Mouse (Mus musculus) brain, embryonic 14.5 days (tissue): ENCODE data around the gene Bloc1s6.

Source experiments
- CTCF ChIP-seq: fragments of 200-500 bp; IDR thresholded peaks from 2 replicates; pipeline ENCODE4 v1.5.1; 2012; ENCODE audit warnings: inconsistent platforms, mild to moderate bottlenecking, moderate library complexity, borderline replicate concordance; ENCODE audit not compliant: insufficient read depth, insufficient read length; ENCODE audit errors: extremely low read depth
- POLR2A ChIP-seq: fragments of 200-500 bp; IDR thresholded peaks from 2 replicates; pipeline ENCODE4 v1.6.1; 2012; ENCODE audit warnings: mild to moderate bottlenecking, inconsistent platforms, borderline replicate concordance; ENCODE audit not compliant: poor library complexity, insufficient read depth, insufficient read length, severe bottlenecking; ENCODE audit errors: extremely low read depth

DNA sequence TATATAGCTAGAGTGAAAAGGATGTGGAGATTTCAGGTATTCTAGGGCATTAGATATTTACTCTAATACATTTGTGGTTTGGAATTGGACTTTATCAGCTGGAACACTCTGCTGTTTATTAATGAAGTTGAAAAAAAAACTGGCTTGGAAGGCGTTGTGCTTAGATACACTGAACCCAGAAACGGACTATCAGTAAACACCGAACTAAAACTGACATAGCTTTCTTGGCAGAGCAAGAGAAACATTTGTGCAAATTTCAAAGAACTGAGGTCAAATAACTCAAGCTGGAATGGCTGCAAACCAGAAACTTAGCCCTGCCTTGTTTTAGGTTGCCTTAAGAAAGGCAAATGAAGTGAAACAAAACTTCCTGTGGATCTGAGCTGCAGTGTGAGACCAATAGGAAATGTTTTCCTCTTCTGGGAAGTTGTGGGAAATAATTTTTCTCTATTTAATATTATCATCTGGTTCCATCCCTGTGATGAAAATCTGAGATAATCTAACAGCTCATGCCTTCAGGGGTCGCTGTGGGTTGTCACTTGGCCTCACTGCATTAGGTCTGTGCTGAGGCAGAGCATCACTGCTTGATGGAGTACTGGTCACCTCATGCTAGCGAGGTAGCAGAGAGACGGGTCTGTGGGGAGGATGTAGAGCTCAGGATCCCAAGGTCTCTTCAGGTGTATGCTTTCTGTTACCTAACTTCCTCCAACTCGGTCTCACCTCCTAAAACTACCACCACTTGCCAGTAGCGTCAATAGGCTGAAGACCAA, 43.5 kb downstream of the Bloc1s6 start:
- TF ChIP-seq CTCF (no peak), POLR2A (no peak)
